Mouse (Mus musculus) gastrocnemius, adult 18-20 months (tissue): ENCODE data around the gene Gchfr. TPM values are rescaled to one million over a fixed set of nuclear protein-coding genes. Genes with fewer than 3 reads are reported as not detected.

ENCODE experiments used
- DNase-seq: peaks from one replicate; pipeline ENCODE4 v3.0.0; 2021; ENCODE audit warnings: low spot score
- long read RNA-seq, 2 experiments: library from polyadenylated mRNA; stranded (forward); transcript quantifications; one replicate each; pipeline ENCODE4 v2.0.0; 2021
- total RNA-seq, 2 experiments: library from RNA; stranded (reverse); gene quantifications; 2 replicates each; pipeline ENCODE4 v1.2.3; 2021

Gchfr gene
- total RNA-seq, result under 1 TPM in 1 of 2 experiments, not detected in 1; 0.39 TPM
- long read RNA-seq, experiment 1, partial matches to known transcripts, result 0 of 1 reads
- long read RNA-seq, experiment 1, other reads (novel, unspliced or antisense), result 0 of 1 reads
- long read RNA-seq, experiment 2, partial matches to known transcripts, result 0 of 1 reads
- long read RNA-seq, experiment 2, other reads (novel, unspliced or antisense), result 0 of 1 reads

DNA sequence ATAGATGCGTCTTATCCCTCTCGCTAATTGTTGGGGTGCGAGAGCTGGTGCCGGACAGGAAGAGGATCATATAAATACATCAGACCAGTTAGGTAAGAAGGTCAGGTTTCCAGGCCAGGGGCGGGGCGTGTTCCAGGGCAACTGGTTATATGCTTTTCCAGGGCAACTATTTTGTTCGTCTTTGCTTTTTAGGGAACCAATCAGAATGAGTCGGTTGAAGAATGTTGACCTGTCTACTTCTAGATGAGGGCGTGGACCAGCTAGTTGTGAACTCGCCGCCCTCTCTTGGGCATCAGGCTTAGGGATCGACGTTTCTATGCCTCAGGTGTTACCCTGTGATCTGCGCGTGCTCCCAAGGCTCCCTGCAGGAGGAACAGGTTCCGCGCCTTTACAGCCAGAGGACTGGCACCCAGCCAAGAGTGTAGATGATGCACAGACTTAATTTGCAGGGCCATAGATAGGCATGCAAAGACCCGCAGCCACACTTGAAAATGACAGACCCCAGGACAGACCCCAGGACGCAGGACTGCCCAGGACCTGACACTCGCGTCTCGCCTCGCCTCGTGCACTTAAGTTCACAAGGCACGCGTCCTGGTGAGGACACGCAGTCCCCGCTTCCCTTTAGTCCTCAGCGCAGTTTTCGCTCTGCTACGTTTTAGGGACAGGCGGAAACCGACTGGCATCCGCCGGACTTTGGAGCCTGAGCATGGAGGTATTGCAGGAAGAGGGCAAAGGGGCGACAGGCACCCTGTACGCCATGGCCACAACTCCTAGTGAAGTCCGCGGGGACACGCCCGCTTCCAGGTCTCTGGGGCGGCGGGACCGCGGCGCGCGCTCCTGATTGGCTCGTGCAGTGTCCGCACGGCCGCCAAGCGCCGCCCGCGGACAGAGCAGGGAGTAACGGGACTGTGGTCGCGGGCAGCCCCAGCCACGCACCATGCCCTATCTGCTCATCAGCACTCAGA lies at the start of gene Gchfr:
Gene Gchfr (plus strand): TSS at position 873 of the 965 bp plus-strand sequence.
- peak; percentile 36 for DNase-seq

DNA sequence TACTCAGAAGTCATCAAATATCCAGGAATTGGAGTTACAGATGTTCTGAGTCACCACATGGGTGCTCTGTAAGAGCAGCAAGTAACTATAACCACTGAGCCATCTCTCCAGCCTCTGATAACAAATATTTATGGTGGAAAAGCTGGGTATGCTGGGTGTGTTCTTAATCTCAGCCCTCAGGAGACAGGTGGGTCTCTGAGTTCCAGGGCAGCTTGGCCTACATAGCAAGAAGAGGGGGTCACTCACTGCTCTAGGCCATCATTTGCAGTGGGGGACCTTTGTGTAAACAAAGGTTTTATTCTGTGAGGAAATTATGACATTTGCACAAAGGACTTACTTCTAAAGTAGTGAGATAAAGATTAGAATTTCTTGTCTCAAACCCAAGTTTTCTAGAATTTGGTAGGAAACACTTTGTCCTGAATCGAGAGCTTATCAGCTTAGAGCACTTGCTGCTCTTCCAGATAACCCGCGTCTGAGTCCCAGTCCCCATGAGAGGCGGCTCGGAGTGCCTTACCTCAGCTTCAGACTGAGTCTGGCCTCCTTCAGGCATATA lies 31.2 kb upstream of the Gchfr start:
- DNase-seq, result no peak

DNA sequence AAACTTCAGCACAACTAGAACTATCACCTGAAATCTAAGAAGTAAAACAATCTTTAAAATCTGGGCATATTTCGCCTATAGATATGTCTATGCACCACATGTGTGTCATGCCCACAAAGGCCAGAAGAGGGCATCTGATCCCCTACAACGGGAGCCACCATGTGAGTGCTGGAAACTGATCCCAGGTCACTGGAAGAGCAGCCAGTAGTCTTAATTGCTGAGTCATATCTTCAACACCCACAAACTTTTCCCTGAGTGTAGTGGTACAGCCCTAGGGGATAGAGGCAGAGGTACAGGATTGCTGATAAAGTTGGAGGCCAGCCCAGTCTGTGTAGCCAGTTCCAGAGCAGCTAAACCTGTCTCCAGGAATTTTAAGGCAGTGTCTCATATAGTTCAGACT lies 22.4 kb upstream of the Gchfr start:
- no peak for DNase-seq

DNA sequence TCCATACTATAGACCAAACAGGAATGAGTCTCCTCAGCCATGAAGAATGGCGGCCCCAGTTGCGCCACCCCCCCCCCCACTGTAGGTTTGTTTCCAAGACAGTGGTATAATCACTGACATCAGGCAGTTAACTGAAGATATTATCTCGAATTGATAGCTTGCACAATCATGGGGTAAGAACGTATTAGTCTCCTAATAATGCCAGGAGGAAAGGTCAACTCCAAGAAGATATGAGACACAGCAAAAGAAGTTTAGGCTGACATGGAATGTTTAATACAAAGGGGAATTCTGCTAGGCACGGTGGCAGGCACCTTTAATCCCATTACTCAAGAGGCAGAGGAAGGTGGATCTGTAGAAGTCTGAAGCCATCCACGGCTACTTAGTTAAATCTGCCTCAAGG lies 21.1 kb upstream of the Gchfr start:
- DNase-seq, result no peak

DNA sequence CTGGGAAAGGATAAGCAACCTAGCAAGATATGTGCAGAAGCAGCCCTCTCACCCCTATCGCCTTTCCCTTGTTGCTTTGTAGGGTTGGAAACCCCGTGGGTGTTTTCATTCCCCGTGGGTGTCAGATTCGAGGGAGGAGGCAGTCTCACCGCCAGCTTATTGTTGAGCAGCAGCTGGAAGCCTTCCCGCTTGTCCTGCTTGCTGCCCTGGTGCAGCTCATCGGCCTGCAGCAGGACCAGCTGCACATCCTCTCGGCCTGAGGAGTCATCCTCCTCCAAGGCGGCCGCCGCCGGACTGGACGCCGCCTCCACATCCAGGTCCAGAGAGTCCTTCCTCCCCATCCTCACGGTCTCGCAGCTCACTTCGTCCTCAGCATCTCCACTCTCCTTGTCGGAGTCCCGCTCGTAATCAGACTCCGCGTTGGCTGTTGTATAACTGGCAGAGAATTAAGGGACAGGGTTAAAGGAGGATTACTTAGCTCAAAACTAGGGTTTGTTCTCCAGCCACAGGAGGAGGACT lies 20.4 kb upstream of the Gchfr start:
- DNase-seq, result no peak

DNA sequence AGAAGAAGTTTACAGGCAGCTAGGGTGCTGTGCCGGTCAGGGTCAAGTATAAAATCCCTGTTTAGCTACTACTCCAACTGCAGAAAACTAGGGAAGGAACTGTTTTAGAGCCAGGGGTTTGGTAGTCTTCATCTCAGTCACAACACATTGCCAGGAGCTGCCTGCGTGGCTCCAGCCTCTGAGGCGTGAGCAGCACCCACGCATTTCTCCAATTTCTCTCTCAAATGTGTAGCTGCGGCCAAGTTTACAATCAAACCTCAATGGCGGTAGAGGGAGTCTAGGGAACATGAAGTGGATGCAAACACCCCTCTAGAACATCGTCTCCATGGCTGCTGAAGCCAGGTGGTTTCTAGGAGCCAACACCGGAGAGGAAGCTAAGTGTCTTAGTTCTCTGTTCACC lies 19.8 kb upstream of the Gchfr start:
- DNase-seq, result no peak

DNA sequence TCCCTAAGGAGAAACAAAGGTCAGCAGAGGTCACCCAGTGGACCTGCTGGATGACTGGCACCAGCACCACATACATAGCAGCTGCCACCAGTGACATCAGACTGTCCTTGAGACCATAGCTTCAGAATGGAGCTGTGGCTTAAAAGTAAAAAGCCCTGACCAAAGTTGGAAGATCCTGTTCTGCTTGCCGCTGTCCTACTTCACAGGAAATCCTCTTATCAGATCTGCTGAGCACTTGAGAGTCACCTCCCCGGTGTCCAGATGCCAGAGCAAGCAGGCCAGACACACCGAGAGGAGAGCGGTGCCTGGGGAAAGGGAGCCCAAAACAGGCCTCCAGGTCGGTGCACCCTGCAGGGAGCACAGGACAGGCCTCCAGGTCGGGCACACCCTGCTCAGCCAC lies 15.3 kb upstream of the Gchfr start:
- DNase-seq, result no peak

DNA sequence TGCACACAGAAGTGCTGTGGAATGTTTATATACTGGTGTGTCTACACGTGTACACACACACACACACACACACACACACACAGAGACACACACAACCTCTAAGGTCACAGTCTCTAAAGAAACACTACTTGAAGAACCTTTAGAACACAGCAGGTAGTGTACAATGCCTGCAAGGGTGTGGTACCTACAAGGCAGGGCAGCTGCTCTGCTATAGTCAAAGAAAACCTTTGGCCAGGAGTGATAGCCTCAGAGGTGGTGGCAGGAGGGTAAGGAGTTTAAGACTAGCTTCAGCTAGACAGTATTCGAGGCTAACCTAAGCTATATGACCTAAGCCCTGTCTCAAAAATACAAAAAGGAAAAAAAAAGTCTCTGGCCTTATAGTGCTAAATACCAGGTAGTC lies 12.9 kb upstream of the Gchfr start:
- no peak for DNase-seq

DNA sequence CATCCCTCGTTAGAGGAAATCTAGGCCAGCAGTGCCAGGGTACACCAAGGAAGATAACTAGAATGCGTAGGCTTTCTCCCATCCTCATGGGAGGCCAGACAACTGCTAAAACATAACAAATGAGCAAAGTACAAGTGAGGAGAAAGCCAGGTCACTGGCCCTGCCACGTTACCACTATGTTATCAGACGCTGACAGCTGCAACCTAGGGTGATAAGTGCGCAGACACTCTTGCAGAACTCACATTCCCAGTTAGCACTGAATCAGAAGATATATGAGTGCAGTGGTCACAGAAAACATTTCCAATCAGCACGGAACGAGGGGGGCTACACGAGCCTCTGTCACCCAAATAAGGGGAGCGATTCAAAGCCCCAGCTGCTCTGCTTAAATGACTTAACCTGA lies 12.2 kb upstream of the Gchfr start:
- no peak for DNase-seq

DNA sequence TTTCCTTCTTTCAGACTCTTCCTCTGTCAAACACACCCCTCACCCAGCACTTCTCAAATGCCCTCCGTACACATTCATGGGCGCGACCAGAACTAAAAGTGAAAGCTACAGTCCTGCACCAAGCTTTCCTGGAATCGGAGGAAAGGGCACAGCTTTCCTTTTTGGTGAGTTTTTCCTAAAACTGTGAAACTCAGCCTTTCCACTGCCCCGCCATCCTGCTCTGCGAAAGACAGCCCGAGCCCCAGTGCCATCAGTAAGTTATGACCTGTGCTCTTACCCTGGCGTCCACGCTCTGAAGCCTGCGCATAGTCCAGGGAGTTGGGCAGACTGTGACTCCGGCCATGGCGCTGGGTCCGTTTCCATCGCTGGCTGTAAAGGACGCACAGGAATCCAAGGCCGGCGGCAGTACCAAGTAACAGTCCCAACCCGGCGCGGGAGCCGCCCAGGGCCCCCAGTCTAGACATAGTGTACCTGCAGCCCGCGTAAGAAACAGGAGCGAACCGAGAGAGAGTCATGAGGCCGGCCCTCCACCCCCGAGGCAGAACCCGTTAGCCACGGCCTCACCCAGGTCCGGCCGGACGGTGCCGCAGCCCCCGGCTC lies 11.4 kb upstream of the Gchfr start:
- DNase-seq, result no peak

DNA sequence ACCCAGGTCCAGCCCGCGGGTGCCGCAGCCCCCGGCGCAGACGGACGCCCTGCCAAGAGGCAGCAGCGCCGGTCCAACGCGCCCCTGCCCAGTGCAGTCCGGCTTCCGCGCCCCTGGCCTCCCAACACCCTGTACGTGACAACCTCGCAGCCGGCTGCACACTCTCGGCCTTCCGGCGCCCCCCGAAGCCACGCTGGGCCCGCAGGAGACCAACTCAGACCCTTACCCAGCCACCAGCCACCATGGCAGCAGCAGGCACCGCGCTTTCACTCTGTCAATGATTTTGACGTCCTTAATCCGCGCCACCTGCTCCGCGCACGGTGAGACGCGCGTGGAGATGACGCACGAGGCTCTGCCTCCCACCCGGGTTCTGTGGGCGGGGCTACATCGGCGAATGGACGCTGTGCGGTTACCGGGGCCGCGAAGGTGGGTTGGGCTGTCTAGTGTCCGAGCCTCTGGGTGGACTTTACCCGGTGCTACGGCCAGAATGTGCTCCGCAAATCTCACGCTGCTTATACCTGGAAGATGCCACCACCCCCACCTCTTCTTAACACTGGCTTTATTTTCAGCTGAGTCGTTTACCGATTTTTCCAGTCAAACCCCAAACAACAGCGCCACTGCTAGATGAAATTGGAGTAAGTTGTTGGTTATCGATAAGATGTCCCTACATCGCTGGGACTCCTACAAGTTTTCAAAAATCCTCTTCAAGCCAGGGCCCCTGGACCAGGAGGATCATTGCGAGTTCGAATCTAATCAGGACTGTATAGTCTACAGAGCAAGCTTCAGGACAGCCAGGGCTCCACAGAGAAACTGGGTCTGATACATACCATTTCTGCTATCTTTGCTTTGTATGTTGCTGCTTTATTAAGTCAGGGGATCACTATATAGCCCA lies 10.6 kb upstream of the Gchfr start, which contains the start of gene Rmdn3:
Gene Rmdn3 (minus strand): TSS at position 354 of the 892 bp plus-strand sequence.
- DNase-seq, result peak; percentile 94

DNA sequence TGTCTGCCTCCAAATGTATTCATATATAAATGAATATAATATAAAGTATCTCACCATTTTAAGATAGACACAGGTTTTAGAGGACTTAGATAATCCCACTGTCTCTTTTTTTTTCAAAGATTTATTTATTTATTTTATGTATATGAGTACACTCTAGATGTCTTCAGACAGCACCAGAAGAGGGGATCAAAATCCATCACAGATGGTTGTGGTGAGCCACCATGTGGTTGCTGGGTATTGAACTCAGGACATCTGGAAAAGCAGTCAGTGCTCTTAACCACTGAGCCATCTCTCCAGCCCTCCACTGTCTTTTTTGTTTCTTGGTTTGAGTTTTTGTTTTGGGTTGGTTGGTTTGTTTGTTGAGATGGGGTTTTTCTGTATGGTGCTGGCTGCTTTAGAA lies 9.7 kb upstream of the Gchfr start:
- DNase-seq, result no peak

DNA sequence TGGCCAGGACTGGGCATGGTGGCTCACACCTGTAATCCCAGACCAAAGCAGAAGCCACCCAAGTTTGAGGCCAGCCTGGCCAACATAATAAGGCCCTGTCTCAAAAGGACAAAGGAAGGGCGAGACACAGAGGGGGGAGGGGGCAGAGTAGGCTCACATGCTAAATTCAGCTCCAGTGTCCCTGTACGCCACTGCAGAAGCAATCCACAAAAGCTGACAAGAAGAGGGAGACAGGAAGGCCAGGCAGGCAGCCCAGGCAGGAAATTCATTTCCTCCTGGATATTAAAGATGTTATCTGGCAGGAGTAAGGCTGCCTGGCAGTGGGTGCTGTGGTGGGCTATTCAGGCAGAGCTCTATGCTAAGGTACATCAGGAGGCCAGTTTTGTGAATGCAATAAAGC lies 6.3 kb upstream of the Gchfr start:
- no peak for DNase-seq

DNA sequence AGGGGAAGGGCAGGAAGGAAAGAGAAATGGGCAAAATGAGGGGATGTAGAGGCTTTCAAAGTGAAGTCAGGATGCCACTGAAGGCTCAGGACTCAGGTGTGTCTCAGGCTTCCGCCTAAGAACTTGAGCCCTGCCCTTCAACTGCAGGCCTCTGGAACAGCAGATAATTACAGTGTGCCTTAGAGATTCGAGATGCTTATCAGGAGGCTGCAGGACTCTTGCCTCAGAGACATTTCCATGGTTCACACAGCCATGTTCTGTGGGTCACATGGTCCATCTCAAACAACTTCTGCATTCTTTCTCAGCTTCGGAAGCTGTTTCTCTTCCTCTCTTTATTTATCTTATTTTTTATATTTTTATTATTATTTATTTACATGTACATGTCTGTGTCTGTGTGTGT lies 4.4 kb upstream of the Gchfr start:
- no peak for DNase-seq

DNA sequence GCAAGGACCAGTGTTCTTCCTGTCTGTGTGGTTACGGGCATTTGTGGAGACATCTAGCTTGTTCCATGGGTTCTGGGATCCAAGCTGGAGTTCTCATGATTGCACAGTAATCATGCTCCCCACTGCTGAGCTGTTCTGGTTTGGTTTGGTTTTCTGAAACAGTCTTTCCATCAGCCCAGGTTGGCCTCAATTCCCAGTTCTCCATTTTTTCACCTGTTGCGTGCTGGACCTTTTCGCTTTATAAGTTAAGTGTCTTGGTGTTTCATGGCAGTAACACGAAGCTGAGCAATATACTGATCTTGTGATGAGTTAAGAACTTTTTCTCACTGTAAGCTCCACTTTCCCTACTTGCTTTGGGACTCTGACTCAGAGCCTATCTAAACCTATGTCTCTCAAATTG lies 3.6 kb upstream of the Gchfr start:
- DNase-seq, result no peak

DNA sequence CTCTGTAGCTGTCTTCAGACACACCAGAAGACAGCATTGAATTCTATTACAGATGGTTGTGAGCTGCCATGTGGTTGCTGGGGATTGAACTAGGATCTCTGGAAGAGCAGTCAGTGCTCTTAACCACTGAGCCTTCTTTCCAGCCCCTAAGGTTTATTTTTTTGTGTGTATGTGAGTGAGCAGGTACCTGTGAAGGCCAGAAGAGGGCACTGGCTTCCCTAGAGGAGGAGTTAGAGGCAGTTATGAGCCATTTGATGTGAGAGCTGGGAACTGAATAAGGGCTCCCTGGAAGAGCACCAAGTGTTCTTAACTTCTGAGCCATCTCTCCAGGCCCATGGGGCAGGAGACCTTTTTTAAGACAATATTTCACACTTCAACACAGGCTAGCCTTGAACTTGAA lies 2.2 kb upstream of the Gchfr start:
- DNase-seq, result no peak

DNA sequence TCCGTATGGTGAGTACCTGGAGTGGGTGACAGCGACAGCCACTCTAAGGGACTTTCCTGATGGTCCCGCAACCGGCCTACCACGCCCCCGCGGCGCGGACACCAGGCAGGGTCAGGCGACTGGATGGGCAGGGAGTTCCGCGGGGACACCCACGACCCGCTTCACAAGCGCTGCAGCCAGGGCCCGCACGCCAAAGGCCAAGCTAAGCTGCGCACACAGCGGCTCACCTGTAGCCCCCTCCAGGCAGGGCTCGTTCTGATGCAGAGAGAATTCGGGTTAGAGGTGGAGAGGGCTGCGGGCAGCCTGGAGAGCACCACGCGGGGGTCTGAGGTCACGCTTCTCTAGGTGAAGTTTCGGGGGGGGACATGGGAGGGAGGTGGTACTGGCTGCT lies 288 bp downstream of the Gchfr start:
- no peak for DNase-seq

DNA sequence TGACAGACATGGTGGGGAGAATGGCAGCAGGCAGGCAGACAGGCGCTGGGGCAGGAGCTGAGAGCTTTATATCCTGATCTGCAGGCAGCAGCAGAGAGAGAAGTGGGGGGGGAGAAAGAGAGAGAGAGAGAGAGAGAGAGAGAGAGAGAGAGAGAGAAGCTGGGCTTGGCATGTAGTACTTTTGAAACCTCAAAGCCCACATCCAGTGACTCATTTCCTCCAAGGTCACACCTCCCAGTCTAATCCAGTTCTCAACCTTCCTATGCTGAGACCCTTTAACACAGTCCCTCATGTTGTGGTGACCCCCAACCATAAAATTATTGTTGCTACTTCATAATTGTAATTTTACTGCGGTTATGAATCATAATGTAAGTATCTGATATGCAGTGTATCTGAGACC lies 2.7 kb downstream of the Gchfr start:
- DNase-seq, result no peak

DNA sequence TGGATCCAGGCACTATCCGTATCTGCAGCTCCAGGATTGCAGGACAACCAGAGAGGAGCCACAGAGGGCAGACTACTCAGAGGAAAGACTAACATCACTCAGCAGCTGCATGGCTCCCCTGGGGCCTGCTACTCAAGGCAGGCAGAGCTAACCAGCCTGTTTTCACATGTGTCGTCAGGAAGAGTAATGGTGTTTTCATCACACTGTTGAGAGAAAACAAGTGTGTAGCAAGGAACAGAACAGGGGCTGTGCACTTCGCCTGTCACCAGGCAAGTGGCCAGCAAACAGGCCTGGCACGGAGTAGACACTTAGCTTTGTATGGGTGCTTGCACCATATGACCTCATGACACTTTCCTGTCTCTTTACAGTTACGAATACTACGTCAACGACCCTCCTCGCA lies 4.0 kb downstream of the Gchfr start:
- DNase-seq, result no peak

DNA sequence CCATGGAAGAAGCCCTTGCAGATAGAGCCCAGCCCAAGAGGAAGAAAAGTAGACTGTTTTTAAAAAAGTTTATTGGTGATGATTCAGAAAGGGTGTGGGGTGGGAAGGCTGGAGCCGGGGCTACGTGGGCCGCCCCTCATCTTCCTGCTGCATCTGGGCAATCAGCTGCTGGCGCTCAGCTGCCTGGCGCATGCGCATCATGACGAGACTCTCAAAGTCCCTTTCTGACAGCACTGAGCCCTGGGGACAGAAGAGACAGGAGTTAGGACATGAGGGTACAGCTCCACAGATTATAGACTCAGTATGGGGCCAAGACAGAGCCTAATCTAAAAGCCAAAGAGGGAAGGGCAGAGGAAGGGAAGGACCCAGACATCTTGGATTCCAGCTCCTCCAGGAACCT lies 4.9 kb downstream of the Gchfr start:
- no peak for DNase-seq
